ENCODE assay signal across 22 mouse cellular contexts in the genomic region with DNA sequence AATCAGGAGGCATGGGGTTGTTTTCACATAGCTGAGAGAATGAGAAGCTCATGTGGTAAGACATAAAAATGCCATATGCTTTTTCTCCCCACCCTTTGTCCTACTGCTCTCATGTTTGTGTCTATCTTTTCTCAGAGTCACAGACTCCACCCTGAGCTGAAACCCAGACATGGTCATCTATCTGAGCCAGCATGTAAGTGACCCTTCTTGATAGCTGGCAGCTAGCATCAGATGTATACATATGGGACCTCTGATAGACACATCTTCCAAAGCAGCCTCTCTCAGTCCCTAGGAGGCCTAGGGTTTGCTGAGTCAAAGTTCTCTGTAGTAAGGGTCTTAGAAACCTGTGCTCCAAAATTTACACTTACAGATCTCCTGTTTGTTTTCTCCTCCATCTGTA. TPM values are rescaled to one million over a fixed set of nuclear protein-coding genes. Genes with fewer than 3 reads are reported as not detected.
A peak's percentile ranks its signal among the peaks of the same experiment; 100 is the strongest.
DNase-seq lines count a peak whose midpoint lies in the region; ATAC-seq and TF ChIP-seq lines count a peak whose summit lies in the region.
"Had no signal": no experiment of that assay in that cellular context is flagged by ENCODE, and none has a peak within 500 bp of the region (broad histone marks: within the 10 kb centered on the region; RNA-seq: fewer than 3 reads in every experiment).

No protein-coding gene starts in this region.

- peak overlapping the region; percentile 63 for H3K27ac ChIP-seq in heart, embryonic 13.5 days (replicated peaks)
- H3K27ac ChIP-seq in MEL (ENCODE audit: control insufficient read depth, low read depth, low read length): peak overlapping the region; percentile 65
- H3K27ac ChIP-seq in liver, postnatal 0 days (ENCODE audit: low read depth): peak overlapping the region; percentile 92
- no peak overlapping the region for H3K27ac ChIP-seq in cerebellum, adult 2 months (ENCODE audit: insufficient read depth, low read length)
- H3K27ac ChIP-seq: embryonic facial prominence, embryonic 12.5 days; hindbrain, embryonic 14.5 days had no signal

- no peak for TF ChIP-seq CTCF in MEL (IDR thresholded peaks at IDR 0.05 in 2 of 3, conservative IDR thresholded peaks at IDR 0.05 in 1 of 3; ENCODE audit: control insufficient read depth in 1 of 3, insufficient read depth in 1 of 3, low read depth in 2 of 3, low read length in 3 of 3, poor library complexity in 1 of 3, severe bottlenecking in 1 of 3)
- TF ChIP-seq CTCF in liver, postnatal 0 days (IDR thresholded peaks at IDR 0.05; ENCODE audit: low read depth): no peak
- TF ChIP-seq CTCF in cerebellum, adult 2 months (IDR thresholded peaks at IDR 0.05; ENCODE audit: borderline replicate concordance, insufficient read depth, low read depth, low read length): no peak

- H3K36me3 ChIP-seq in heart, embryonic 13.5 days: no peaks in the 10 kb centered on the region
- peaks cover 0 to 39% of the 10 kb centered on the region in 2 experiments; a peak in 2 of 4 replicates for H3K36me3 ChIP-seq in MEL (ENCODE audit: control insufficient read depth in 1 of 2, insufficient read depth in 2 of 2, low read length in 2 of 2)
- H3K36me3 ChIP-seq in erythroblast, embryonic 14.5 days (ENCODE audit: control insufficient read depth): peaks cover 13% of the 10 kb centered on the region
- no peaks in the 10 kb centered on the region for H3K36me3 ChIP-seq in liver, postnatal 0 days (replicated peaks; ENCODE audit: insufficient read depth, low read length)
- H3K36me3 ChIP-seq: embryonic facial prominence, embryonic 12.5 days had no signal

- peaks cover 10% of the 10 kb centered on the region; the same call in 1 of the 2 replicates for H3K4me1 ChIP-seq in heart, embryonic 13.5 days
- H3K4me1 ChIP-seq in MEL (ENCODE audit: control insufficient read depth in 1 of 2, insufficient read depth in 2 of 2, low read length in 2 of 2): peaks cover 18 to 27% of the 10 kb centered on the region in 2 experiments
- peaks cover 97% of the 10 kb centered on the region for H3K4me1 ChIP-seq in erythroblast, embryonic 14.5 days (ENCODE audit: control insufficient read depth)
- H3K4me1 ChIP-seq in liver, postnatal 0 days (ENCODE audit: insufficient read depth): peaks cover 15% of the 10 kb centered on the region
- no peaks in the 10 kb centered on the region for H3K4me1 ChIP-seq in cerebellum, adult 2 months (ENCODE audit: control insufficient read depth, insufficient read depth, low read length)
- H3K4me1 ChIP-seq: embryonic facial prominence, embryonic 12.5 days had no signal

- H3K4me3 ChIP-seq in heart, embryonic 13.5 days: no peak overlapping the region
- H3K4me3 ChIP-seq in MEL (ENCODE audit: control insufficient read depth in 1 of 2, insufficient read depth in 1 of 2, low read depth in 2 of 2, low read length in 2 of 2): no peak overlapping the region
- peak overlapping the region; percentile 45 for H3K4me3 ChIP-seq in erythroblast, embryonic 14.5 days (replicated peaks)
- H3K4me3 ChIP-seq in liver, postnatal 0 days (ENCODE audit: low read depth, low read length): no peak overlapping the region
- H3K4me3 ChIP-seq in cerebellum, adult 2 months (replicated peaks; ENCODE audit: insufficient read depth, low read depth, low read length): no peak overlapping the region
- H3K4me3 ChIP-seq: embryonic facial prominence, embryonic 12.5 days had no signal

- DNase-seq in heart, adult 18-20 months: no peak
- DNase-seq in MEL (ENCODE audit: low read depth, low spot score): peak; percentile 58
- DNase-seq in liver, postnatal 0 days: peak; percentile 37
- DNase-seq in thymus, adult 18-20 months: no peak
- DNase-seq in natural killer cell, adult 2 months (ENCODE audit: low spot score in 2 of 2): no peak
- DNase-seq in cerebellum, adult 2 months: no peak
- DNase-seq: adrenal gland, postnatal 10 days; B cell, adult 2 months; cerebellum, postnatal 25 days; kidney, adult 8-10 months; layer of hippocampus, adult 9-11 months; lung, adult 18-20 months; right cerebral cortex, postnatal 14 days had no signal

- no peaks in the 10 kb centered on the region for H3K9me3 ChIP-seq in heart, embryonic 13.5 days
- H3K9me3 ChIP-seq in MEL (replicated peaks; ENCODE audit: insufficient read depth, low read length): no peaks in the 10 kb centered on the region
- no peaks in the 10 kb centered on the region for H3K9me3 ChIP-seq in erythroblast, embryonic 14.5 days (ENCODE audit: control insufficient read depth, low read length)
- H3K9me3 ChIP-seq in liver, postnatal 0 days (ENCODE audit: low read length): no peaks in the 10 kb centered on the region
- H3K9me3 ChIP-seq: embryonic facial prominence, embryonic 12.5 days had no signal

- no peak for TF ChIP-seq RAD21 in MEL (IDR thresholded peaks at IDR 0.05; ENCODE audit: low read depth, low read length)

- H3K27me3 ChIP-seq in heart, embryonic 13.5 days (replicated peaks): no peaks in the 10 kb centered on the region
- no peaks in the 10 kb centered on the region for H3K27me3 ChIP-seq in MEL (ENCODE audit: control insufficient read depth in 1 of 2, insufficient read depth in 2 of 2, low read length in 2 of 2)
- no peaks in the 10 kb centered on the region for H3K27me3 ChIP-seq in erythroblast, embryonic 14.5 days (ENCODE audit: control insufficient read depth)
- no peaks in the 10 kb centered on the region for H3K27me3 ChIP-seq in liver, postnatal 0 days (ENCODE audit: insufficient read depth, low read length)
- H3K27me3 ChIP-seq in cerebellum, adult 2 months (ENCODE audit: control insufficient read depth, insufficient read depth, low read length): no peaks in the 10 kb centered on the region
- H3K27me3 ChIP-seq: embryonic facial prominence, embryonic 12.5 days had no signal

- TF ChIP-seq EP300 in MEL (IDR thresholded peaks at IDR 0.05; ENCODE audit: low read depth in 1 of 2, low read length in 2 of 2): peak; percentile 78 to 89
- TF ChIP-seq EP300 in liver, postnatal 0 days (IDR thresholded peaks at IDR 0.05; ENCODE audit: low read depth): peak; percentile 100

- peak overlapping the region; percentile 24; the same call in 1 of the 2 replicates for H3K4me2 ChIP-seq in heart, embryonic 13.5 days
- H3K4me2 ChIP-seq in liver, postnatal 0 days (ENCODE audit: low read depth, low read length): peak overlapping the region; percentile 29; the same call in 1 of the 2 replicates
- H3K4me2 ChIP-seq: embryonic facial prominence, embryonic 12.5 days; hindbrain, embryonic 14.5 days had no signal

- H3K9ac ChIP-seq in heart, embryonic 13.5 days: no peak overlapping the region
- H3K9ac ChIP-seq in MEL (ENCODE audit: control insufficient read depth, low read depth, low read length, poor library complexity, severe bottlenecking): no peak overlapping the region
- peak overlapping the region; percentile 52; the same call in 1 of the 2 replicates for H3K9ac ChIP-seq in liver, postnatal 0 days (replicated peaks)
- H3K9ac ChIP-seq: embryonic facial prominence, embryonic 12.5 days; hindbrain, embryonic 14.5 days had no signal

- no peaks in the 10 kb centered on the region for H3K79me2 ChIP-seq in MEL (ENCODE audit: control insufficient read depth, insufficient read depth, low read length, poor library complexity)

- ATAC-seq in heart, embryonic 13.5 days (ENCODE audit: extremely low read depth, insufficient number of reproducible peaks, low FRiP score, low TSS enrichment): peak; percentile 43; the same call in 1 of the 2 replicates
- ATAC-seq in liver, postnatal 0 days: peak; percentile 81
- ATAC-seq: forebrain, embryonic 14.5 days had no signal

- no peak for TF ChIP-seq POLR2A in MEL (IDR thresholded peaks at IDR 0.05; ENCODE audit: control insufficient read depth in 1 of 2, insufficient read depth in 1 of 2, low read depth in 1 of 2, low read length in 2 of 2, poor library complexity in 1 of 2)
- no peak for TF ChIP-seq POLR2A in cerebellum, adult 2 months (IDR thresholded peaks at IDR 0.05; ENCODE audit: borderline replicate concordance, insufficient read depth, low read length)

RNA-seq across cellular contexts. Expression of gene Hbb-y, which starts 12.7 kb away (rescaled TPM):
- 25,617 and 43,684 TPM in 2 replicates for polyA plus RNA-seq in heart, embryonic 13.5 days (2015; fragmentation: Nextera tagmentation; extraction: Ambion mirVana)
- not detected for total RNA-seq in heart, adult 18-20 months (2021)
- not detected in 2 replicates for total RNA-seq in MEL (2012; rRNA removed)
- polyA plus RNA-seq in MEL (2012; ENCODE audit: insufficient read depth in 1 of 2, insufficient read length in 2 of 2, low read depth in 1 of 2, low replicate concordance in 2 of 2, missing spikeins in 1 of 2): under 1 TPM in 1 of 2 experiments, not detected in 1; 0.11 TPM
- 85.0 and 543 TPM in 2 replicates for polyA plus RNA-seq in erythroblast, embryonic 14.5 days (2012)
- polyA plus RNA-seq in liver, postnatal 0 days (2015; fragmentation: Nextera tagmentation; extraction: Ambion mirVana): 5.5 and 5.6 TPM in 2 replicates
- polyA plus RNA-seq in cerebellum, adult 2 months (2012; rRNA removed): 1.3 and 2.3 TPM in 2 replicates
- total RNA-seq: adrenal gland, postnatal 10 days; gastrocnemius, adult 8-10 months; left cerebral cortex, postnatal 14 days had no signal

RNA-seq across cellular contexts. Expression of gene Olfr66, which starts 20.3 kb away (rescaled TPM):
- polyA plus RNA-seq in heart, embryonic 13.5 days (2015; fragmentation: Nextera tagmentation; extraction: Ambion mirVana): not detected in 2 replicates
- not detected for total RNA-seq in heart, adult 18-20 months (2021)
- total RNA-seq in MEL (2012; rRNA removed): not detected in 2 replicates
- polyA plus RNA-seq in MEL (2012; ENCODE audit: insufficient read depth in 1 of 2, insufficient read length in 2 of 2, low read depth in 1 of 2, low replicate concordance in 2 of 2, missing spikeins in 1 of 2): not detected
- polyA plus RNA-seq in erythroblast, embryonic 14.5 days (2012): not detected in 2 replicates
- not detected in 2 replicates for polyA plus RNA-seq in liver, postnatal 0 days (2015; fragmentation: Nextera tagmentation; extraction: Ambion mirVana)
- not detected in 2 replicates for polyA plus RNA-seq in cerebellum, adult 2 months (2012; rRNA removed)
- total RNA-seq: adrenal gland, postnatal 10 days; gastrocnemius, adult 8-10 months; left cerebral cortex, postnatal 14 days had no signal
- polyA plus RNA-seq: embryonic facial prominence, embryonic 12.5 days; forebrain, embryonic 14.5 days; heart, embryonic 14.5 days; hindbrain, embryonic 14.5 days; urinary bladder, adult 2 months had no signal

RNA-seq across cellular contexts. Expression of gene Hbb-bh1, which starts 22.8 kb away (rescaled TPM):
- polyA plus RNA-seq in heart, embryonic 13.5 days (2015; fragmentation: Nextera tagmentation; extraction: Ambion mirVana): 230 and 536 TPM in 2 replicates
- total RNA-seq in heart, adult 18-20 months (2021): not detected
- total RNA-seq in MEL (2012; rRNA removed): not detected in 2 replicates
- under 1 TPM in 1 of 2 experiments, not detected in 1; 0.15 TPM for polyA plus RNA-seq in MEL (2012; ENCODE audit: insufficient read depth in 1 of 2, insufficient read length in 2 of 2, low read depth in 1 of 2, low replicate concordance in 2 of 2, missing spikeins in 1 of 2)
- polyA plus RNA-seq in erythroblast, embryonic 14.5 days (2012): 4.0 and 4.3 TPM in 2 replicates
- polyA plus RNA-seq in liver, postnatal 0 days (2015; fragmentation: Nextera tagmentation; extraction: Ambion mirVana): 1.8 and 2.5 TPM in 2 replicates
- 0.41 TPM in 1 of 2 replicates, not detected in the other for polyA plus RNA-seq in cerebellum, adult 2 months (2012; rRNA removed)
- total RNA-seq: adrenal gland, postnatal 10 days; gastrocnemius, adult 8-10 months; left cerebral cortex, postnatal 14 days had no signal

RNA-seq across cellular contexts. Expression of gene Hbb-bh2, which starts 25.4 kb away (rescaled TPM):
- not detected in 2 replicates for polyA plus RNA-seq in heart, embryonic 13.5 days (2015; fragmentation: Nextera tagmentation; extraction: Ambion mirVana)
- not detected for total RNA-seq in heart, adult 18-20 months (2021)
- total RNA-seq in MEL (2012; rRNA removed): not detected in 2 replicates
- polyA plus RNA-seq in MEL (2012; ENCODE audit: insufficient read depth in 1 of 2, insufficient read length in 2 of 2, low read depth in 1 of 2, low replicate concordance in 2 of 2, missing spikeins in 1 of 2): not detected
- 0.10 TPM in 1 of 2 replicates, not detected in the other for polyA plus RNA-seq in erythroblast, embryonic 14.5 days (2012)
- polyA plus RNA-seq in liver, postnatal 0 days (2015; fragmentation: Nextera tagmentation; extraction: Ambion mirVana): not detected in 2 replicates
- not detected in 2 replicates for polyA plus RNA-seq in cerebellum, adult 2 months (2012; rRNA removed)
- total RNA-seq: adrenal gland, postnatal 10 days; gastrocnemius, adult 8-10 months; left cerebral cortex, postnatal 14 days had no signal
- polyA plus RNA-seq: forebrain, embryonic 14.5 days; heart, embryonic 14.5 days; hindbrain, embryonic 14.5 days; urinary bladder, adult 2 months had no signal

RNA-seq across cellular contexts. Expression of gene Olfr64, which starts 28.6 kb away (rescaled TPM):
- polyA plus RNA-seq in heart, embryonic 13.5 days (2015; fragmentation: Nextera tagmentation; extraction: Ambion mirVana): not detected in 2 replicates
- total RNA-seq in heart, adult 18-20 months (2021): not detected
- not detected in 2 replicates for total RNA-seq in MEL (2012; rRNA removed)
- polyA plus RNA-seq in MEL (2012; ENCODE audit: insufficient read depth in 1 of 2, insufficient read length in 2 of 2, low read depth in 1 of 2, low replicate concordance in 2 of 2, missing spikeins in 1 of 2): not detected
- not detected in 2 replicates for polyA plus RNA-seq in erythroblast, embryonic 14.5 days (2012)
- polyA plus RNA-seq in liver, postnatal 0 days (2015; fragmentation: Nextera tagmentation; extraction: Ambion mirVana): not detected in 2 replicates
- polyA plus RNA-seq in cerebellum, adult 2 months (2012; rRNA removed): not detected in 2 replicates
- total RNA-seq: adrenal gland, postnatal 10 days; gastrocnemius, adult 8-10 months; left cerebral cortex, postnatal 14 days had no signal
- polyA plus RNA-seq: embryonic facial prominence, embryonic 12.5 days; forebrain, embryonic 14.5 days; heart, embryonic 14.5 days; hindbrain, embryonic 14.5 days; urinary bladder, adult 2 months had no signal

Comparison
In these comparisons a context has a peak if more than half of its experiments do, and no peak if none do; other contexts are left out.
1. DNase-seq: peak in MEL (single experiment) and liver, postnatal 0 days (single experiment); none in heart, adult 18-20 months (0 of 2), thymus, adult 18-20 months (0 of 2), natural killer cell, adult 2 months (0 of 2) and cerebellum, adult 2 months (0 of 2).
2. RNA of gene Hbb-y, which starts 12.7 kb away (polyA plus RNA-seq): 25,617 to 43,684 TPM in heart, embryonic 13.5 days; 85.0 to 543 TPM in erythroblast, embryonic 14.5 days, 5.5 to 5.6 TPM in liver, postnatal 0 days, 1.3 to 2.3 TPM in cerebellum, adult 2 months and 0.11 TPM in MEL; every median in the first group is over 10 times any median in the second.
3. RNA of gene Hbb-bh1, which starts 22.8 kb away (polyA plus RNA-seq): 230 to 536 TPM in heart, embryonic 13.5 days; 4.0 to 4.3 TPM in erythroblast, embryonic 14.5 days, 1.8 to 2.5 TPM in liver, postnatal 0 days, 0.41 TPM in cerebellum, adult 2 months and 0.15 TPM in MEL; every median in the first group is over 10 times any median in the second.